Mouse (Mus musculus): ENCODE data around the gene Timm8a1. TPM values are rescaled to one million over a fixed set of nuclear protein-coding genes. Genes with fewer than 3 reads are reported as not detected.

Gene Timm8a1
- total and polyA plus RNA-seq, 2 experiments from 2014 or later, result 13.1 to 74.5 TPM

DNA sequence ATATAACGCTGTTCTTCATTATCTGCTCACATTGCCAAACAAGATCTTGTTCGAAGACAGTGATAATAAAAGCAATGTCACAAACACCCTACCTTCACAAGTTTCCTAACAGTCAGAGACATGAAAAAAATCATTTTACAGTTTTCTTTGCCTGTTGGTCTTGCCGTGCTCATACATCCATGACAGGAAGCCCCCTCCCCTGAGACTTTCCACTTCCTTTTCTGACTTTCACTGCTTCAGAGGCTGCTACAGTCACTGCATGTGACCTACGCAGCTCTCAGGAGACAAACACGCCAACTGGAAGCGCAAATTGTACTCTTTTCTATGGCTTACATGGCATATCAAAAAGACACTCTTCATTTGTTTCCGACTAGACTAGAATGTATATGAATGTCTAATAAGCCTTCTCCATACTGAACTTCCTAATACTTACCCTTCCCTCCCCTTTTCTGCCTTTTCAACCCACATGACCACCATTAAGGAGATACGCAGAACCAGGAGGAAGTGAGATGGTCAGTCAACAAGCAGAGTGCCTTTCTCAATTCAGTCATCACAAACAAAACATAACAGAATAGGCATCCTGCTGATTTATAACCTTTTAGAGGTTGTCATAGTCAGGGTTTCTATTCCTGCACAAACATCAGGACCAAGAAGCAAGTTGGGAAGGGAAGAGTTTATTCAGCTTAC, 25.0 kb upstream of the Timm8a1 start:
- no peak for ATAC-seq (ENCODE audit: insufficient read depth, low read depth)
- 73% methylated on average over 8 of the region's 8 CpGs for WGBS

GRCm38 (mm10) chrX:134564326-134564725, 22.7 kb upstream of the Timm8a1 start:
- TF ChIP-seq CTCF (IDR thresholded peaks at IDR 0.05; ENCODE audit: low read depth) (no peak), EP300 (IDR thresholded peaks at IDR 0.05; ENCODE audit: low read depth) (no peak)
- Histone ChIP-seq H3K27ac (ENCODE audit: low read depth) (no peak overlapping the region), H3K9ac (replicated peaks; ENCODE audit: low read depth, low read length) (no peak overlapping the region), H3K9me3 (replicated peaks; ENCODE audit: control insufficient read depth, low read length) (no peaks in the 10 kb centered on the region), H3K36me3 (replicated peaks; ENCODE audit: control insufficient read depth, insufficient read depth, low read length) (no peaks in the 10 kb centered on the region), H3K4me2 (ENCODE audit: low read depth, low read length) (no peak overlapping the region), H3K4me1 (ENCODE audit: control insufficient read depth, insufficient read depth) (no peaks in the 10 kb centered on the region), H3K27me3 (ENCODE audit: control insufficient read depth, insufficient read depth, low read length) (no peaks in the 10 kb centered on the region), H3K4me3 (ENCODE audit: low read depth, low read length) (no peak overlapping the region)
- 22% methylated on average over 4 of the region's 4 CpGs for WGBS
- no peak for ATAC-seq (ENCODE audit: insufficient read depth, low read depth)
- no peak for DNase-seq (ENCODE audit: low spot score)

More for the DNA sequence above, 25.0 kb upstream of the Timm8a1 start:
- H3K4me1 ChIP-seq (ENCODE audit: control insufficient read depth, insufficient read depth), result no peaks in the 10 kb centered on the region
- H3K4me2 ChIP-seq (ENCODE audit: low read depth, low read length), result no peak overlapping the region
- no peak for DNase-seq (ENCODE audit: low spot score)
- no peak overlapping the region for H3K27ac ChIP-seq (ENCODE audit: low read depth)
- TF ChIP-seq EP300 (IDR thresholded peaks at IDR 0.05; ENCODE audit: low read depth) (no peak), CTCF (IDR thresholded peaks at IDR 0.05; ENCODE audit: low read depth) (no peak)
- H3K27me3 ChIP-seq (ENCODE audit: control insufficient read depth, insufficient read depth, low read length), result no peaks in the 10 kb centered on the region
- no peaks in the 10 kb centered on the region for H3K36me3 ChIP-seq (replicated peaks; ENCODE audit: control insufficient read depth, insufficient read depth, low read length)
- no peak overlapping the region for H3K4me3 ChIP-seq (ENCODE audit: low read depth, low read length)
- H3K9me3 ChIP-seq (replicated peaks; ENCODE audit: control insufficient read depth, low read length), result no peaks in the 10 kb centered on the region
- no peak overlapping the region for H3K9ac ChIP-seq (replicated peaks; ENCODE audit: low read depth, low read length)

- DNase-seq (ENCODE audit: low spot score) (no peak), ATAC-seq (ENCODE audit: insufficient read depth, low read depth) (no peak)
- H3K27ac ChIP-seq (ENCODE audit: low read depth), result no peak overlapping the region
- no peaks in the 10 kb centered on the region for H3K4me1 ChIP-seq (ENCODE audit: control insufficient read depth, insufficient read depth)
- no peaks in the 10 kb centered on the region for H3K27me3 ChIP-seq (ENCODE audit: control insufficient read depth, insufficient read depth, low read length)
- H3K9ac ChIP-seq (replicated peaks; ENCODE audit: low read depth, low read length), result no peak overlapping the region
- no peaks in the 10 kb centered on the region for H3K36me3 ChIP-seq (replicated peaks; ENCODE audit: control insufficient read depth, insufficient read depth, low read length)
- no peak overlapping the region for H3K4me3 ChIP-seq (ENCODE audit: low read depth, low read length)
- WGBS, result 66% methylated on average over 6 of the region's 6 CpGs
- no peaks in the 10 kb centered on the region for H3K9me3 ChIP-seq (replicated peaks; ENCODE audit: control insufficient read depth, low read length)
- H3K4me2 ChIP-seq (ENCODE audit: low read depth, low read length), result no peak overlapping the region
- TF ChIP-seq CTCF (IDR thresholded peaks at IDR 0.05; ENCODE audit: low read depth), result no peak
- TF ChIP-seq EP300 (IDR thresholded peaks at IDR 0.05; ENCODE audit: low read depth), result no peak
Observed at GRCm38 (mm10) chrX:134554425-134554824, 12.8 kb upstream of the Timm8a1 start.

GRCm38 (mm10) chrX:134553326-134553725, 11.7 kb upstream of the Timm8a1 start:
- H3K9ac ChIP-seq (replicated peaks; ENCODE audit: low read depth, low read length), result no peak overlapping the region
- H3K4me1 ChIP-seq (ENCODE audit: control insufficient read depth, insufficient read depth), result no peaks in the 10 kb centered on the region
- no peak overlapping the region for H3K4me3 ChIP-seq (ENCODE audit: low read depth, low read length)
- no peak overlapping the region for H3K4me2 ChIP-seq (ENCODE audit: low read depth, low read length)
- H3K27me3 ChIP-seq (ENCODE audit: control insufficient read depth, insufficient read depth, low read length), result no peaks in the 10 kb centered on the region
- TF ChIP-seq EP300 (IDR thresholded peaks at IDR 0.05; ENCODE audit: low read depth) (no peak), CTCF (IDR thresholded peaks at IDR 0.05; ENCODE audit: low read depth) (no peak)
- WGBS, result 67% methylated on average over 4 of the region's 4 CpGs
- H3K36me3 ChIP-seq (replicated peaks; ENCODE audit: control insufficient read depth, insufficient read depth, low read length), result no peaks in the 10 kb centered on the region
- no peak overlapping the region for H3K27ac ChIP-seq (ENCODE audit: low read depth)
- no peak for DNase-seq (ENCODE audit: low spot score)
- ATAC-seq (ENCODE audit: insufficient read depth, low read depth), result no peak
- no peaks in the 10 kb centered on the region for H3K9me3 ChIP-seq (replicated peaks; ENCODE audit: control insufficient read depth, low read length)

GRCm38 (mm10) chrX:134550903-134551302, 9.2 kb upstream of the Timm8a1 start:
- H3K9ac ChIP-seq (replicated peaks; ENCODE audit: low read depth, low read length), result no peak overlapping the region
- no peak overlapping the region for H3K27ac ChIP-seq (ENCODE audit: low read depth)
- H3K4me3 ChIP-seq (ENCODE audit: low read depth, low read length), result no peak overlapping the region
- H3K27me3 ChIP-seq (ENCODE audit: control insufficient read depth, insufficient read depth, low read length), result no peaks in the 10 kb centered on the region
- ATAC-seq (ENCODE audit: insufficient read depth, low read depth) (no peak), DNase-seq (ENCODE audit: low spot score) (peak; percentile 23)
- 14% methylated on average over 5 of the region's 5 CpGs for WGBS
- H3K36me3 ChIP-seq (replicated peaks; ENCODE audit: control insufficient read depth, insufficient read depth, low read length), result no peaks in the 10 kb centered on the region
- TF ChIP-seq CTCF (IDR thresholded peaks at IDR 0.05; ENCODE audit: low read depth), result peak; percentile 48
- TF ChIP-seq EP300 (IDR thresholded peaks at IDR 0.05; ENCODE audit: low read depth), result no peak
- no peaks in the 10 kb centered on the region for H3K4me1 ChIP-seq (ENCODE audit: control insufficient read depth, insufficient read depth)
- no peak overlapping the region for H3K4me2 ChIP-seq (ENCODE audit: low read depth, low read length)
- no peaks in the 10 kb centered on the region for H3K9me3 ChIP-seq (replicated peaks; ENCODE audit: control insufficient read depth, low read length)

- Histone ChIP-seq H3K27ac (ENCODE audit: low read depth) (no peak overlapping the region), H3K9ac (replicated peaks; ENCODE audit: low read depth, low read length) (no peak overlapping the region), H3K36me3 (replicated peaks; ENCODE audit: control insufficient read depth, insufficient read depth, low read length) (no peaks in the 10 kb centered on the region), H3K9me3 (replicated peaks; ENCODE audit: control insufficient read depth, low read length) (no peaks in the 10 kb centered on the region), H3K4me1 (ENCODE audit: control insufficient read depth, insufficient read depth) (no peaks in the 10 kb centered on the region), H3K27me3 (ENCODE audit: control insufficient read depth, insufficient read depth, low read length) (no peaks in the 10 kb centered on the region), H3K4me2 (ENCODE audit: low read depth, low read length) (no peak overlapping the region), H3K4me3 (ENCODE audit: low read depth, low read length) (no peak overlapping the region)
- TF ChIP-seq CTCF (IDR thresholded peaks at IDR 0.05; ENCODE audit: low read depth) (no peak), EP300 (IDR thresholded peaks at IDR 0.05; ENCODE audit: low read depth) (no peak)
- no peak for DNase-seq (ENCODE audit: low spot score)
- no peak for ATAC-seq (ENCODE audit: insufficient read depth, low read depth)
- WGBS, result 63% methylated on average over 4 of the region's 4 CpGs
Observed at GRCm38 (mm10) chrX:134547330-134547729, 5.7 kb upstream of the Timm8a1 start.
